Mouse (Mus musculus): ENCODE results near the gene Bola1.

Gene Bola1

GRCm38 (mm10) chr3:96219661-96220130, at the start of gene Bola1, which contains the start of gene Hist2h2ab:
TSS of gene Bola1 (minus strand) at chr3:96219709.
TSS of gene Hist2h2ab (plus strand) at chr3:96219865.
- DNase-seq = peak; percentile 86

- DNase-seq = peak; percentile 56
These were observed 49.4 kb upstream of the Bola1 start for GRCm38 (mm10) chr3:96268776-96269378.

GRCm38 (mm10) chr3:96268051-96268775, 48.7 kb upstream of the Bola1 start, which contains the start of gene Hist2h3b:
TSS of gene Hist2h3b (plus strand) at chr3:96268654.
- peak; percentile 85 for DNase-seq

GRCm38 (mm10) chr3:96267541-96267940, 48.0 kb upstream of the Bola1 start:
- DNase-seq = no peak

GRCm38 (mm10) chr3:96266132-96266710, 46.7 kb upstream of the Bola1 start:
- DNase-seq = no peak

GRCm38 (mm10) chr3:96264404-96264949, 45.0 kb upstream of the Bola1 start:
- DNase-seq = peak; percentile 42

- DNase-seq = peak; percentile 65
These were observed 44.3 kb upstream of the Bola1 start for GRCm38 (mm10) chr3:96263558-96264403.

GRCm38 (mm10) chr3:96262979-96263550, 43.6 kb upstream of the Bola1 start, which contains the start of gene Hist2h4:
TSS of gene Hist2h4 (minus strand) at chr3:96263311.
- peak; percentile 96 for DNase-seq

GRCm38 (mm10) chr3:96262216-96262875, 42.8 kb upstream of the Bola1 start:
- DNase-seq = peak; percentile 60

- DNase-seq = no peak
These were observed 42.1 kb upstream of the Bola1 start for GRCm38 (mm10) chr3:96261623-96262022.

GRCm38 (mm10) chr3:96260220-96260619, 40.7 kb upstream of the Bola1 start:
- no peak for DNase-seq

GRCm38 (mm10) chr3:96257190-96257589, 37.7 kb upstream of the Bola1 start:
- no peak for DNase-seq

- no peak for DNase-seq
These were observed 36.6 kb upstream of the Bola1 start for GRCm38 (mm10) chr3:96255926-96256593.

GRCm38 (mm10) chr3:96254683-96255355, 35.3 kb upstream of the Bola1 start:
- DNase-seq = no peak

GRCm38 (mm10) chr3:96251787-96252186, 32.3 kb upstream of the Bola1 start:
- DNase-seq = no peak

GRCm38 (mm10) chr3:96250890-96251289, 31.4 kb upstream of the Bola1 start:
- DNase-seq = no peak

- no peak for DNase-seq
These were observed 29.5 kb upstream of the Bola1 start for GRCm38 (mm10) chr3:96249034-96249345.

- DNase-seq = no peak
These were observed 28.9 kb upstream of the Bola1 start for GRCm38 (mm10) chr3:96248141-96249033.

GRCm38 (mm10) chr3:96247356-96248140, 28.0 kb upstream of the Bola1 start:
- no peak for DNase-seq
